Mouse (Mus musculus) thymus, adult 2 months (tissue): Measurements from ENCODE around the gene Gsdme. TPM values are rescaled to one million over a fixed set of nuclear protein-coding genes. Genes with fewer than 3 reads are reported as not detected.

Experiments
- DNase-seq: peaks from one replicate; pipeline ENCODE4 v3.0.0; 2021
- H3K27ac ChIP-seq: fragments of 200-500 bp; 2 replicates; pipeline ENCODE4 v1.5.1; 2012; ENCODE audit warnings: low read length, control low read depth; ENCODE audit not compliant: control insufficient read depth, insufficient read depth
- H3K27me3 ChIP-seq: fragments of 200-500 bp; 2 replicates; pipeline ENCODE4 v1.6.1; 2012; ENCODE audit warnings: mild to moderate bottlenecking, low read length, moderate library complexity, mixed read lengths; ENCODE audit not compliant: control insufficient read depth, insufficient read depth
- H3K36me3 ChIP-seq: fragments of 200-500 bp; 2 replicates; pipeline ENCODE4 v1.6.1; 2012; ENCODE audit warnings: mild to moderate bottlenecking, low read length, moderate library complexity; ENCODE audit not compliant: control insufficient read depth, insufficient read depth
- H3K4me1 ChIP-seq: fragments of 200-500 bp; replicated peaks from 2 replicates; pipeline ENCODE4 v1.6.1; 2012; ENCODE audit warnings: low read length; ENCODE audit not compliant: control insufficient read depth, insufficient read depth
- H3K4me3 ChIP-seq: fragments of 200-500 bp; 2 replicates; pipeline ENCODE4 v1.5.1; 2012; ENCODE audit warnings: mild to moderate bottlenecking, low read length, control low read depth, moderate library complexity; ENCODE audit not compliant: control insufficient read depth, insufficient read depth
- CTCF ChIP-seq: fragments of 200-500 bp; IDR thresholded peaks from 2 replicates; pipeline ENCODE4 v1.5.1; 2012; ENCODE audit warnings: mild to moderate bottlenecking, control low read depth, low read length, moderate library complexity, borderline replicate concordance; ENCODE audit not compliant: control insufficient read depth, poor library complexity, insufficient read depth; ENCODE audit errors: extremely low read depth
- POLR2A ChIP-seq: fragments of 200-500 bp; IDR thresholded peaks from 2 replicates; pipeline ENCODE4 v1.6.1; 2012; ENCODE audit warnings: mild to moderate bottlenecking, low read length, control low read depth, moderate library complexity; ENCODE audit not compliant: control insufficient read depth, poor library complexity, insufficient read depth; ENCODE audit errors: extremely low read depth
- WGBS: fragments of 180-500 bp; shearing (Covaris S2); methylation state at CpG from one replicate; pipeline ENCODE4 v1.1.7; 2018; 5-methylcytosine and 5-hydroxymethylcytosine counted together
- polyA plus RNA-seq: library from polyadenylated mRNA; depleted of rRNA; stranded (reverse); fragments of >200 nt; gene quantifications from 2 replicates; pipeline ENCODE4 v1.2.3, GENCODE M21; 2012

The Gsdme gene
- polyA plus RNA-seq, 1 experiment: 0.59 TPM

GRCm38 (mm10) chr6:50299071-50299470 is 35.4 kb upstream of the Gsdme start:
- Histone ChIP-seq H3K4me1 (no peaks in the 10 kb centered on the region), H3K27ac (no peak overlapping the region), H3K27me3 (no peaks in the 10 kb centered on the region), H3K36me3 (no peaks in the 10 kb centered on the region), H3K4me3 (no peak overlapping the region)
- no peak for DNase-seq
- TF ChIP-seq POLR2A (no peak), CTCF (no peak)
- WGBS: 84% methylated on average over 7 of the region's 7 CpGs

GRCm38 (mm10) chr6:50297671-50298070 is 34.0 kb upstream of the Gsdme start:
- H3K4me3 ChIP-seq: no peak overlapping the region
- WGBS: 97% methylated on average over 9 of the region's 9 CpGs
- H3K4me1 ChIP-seq: no peaks in the 10 kb centered on the region
- H3K36me3 ChIP-seq: no peaks in the 10 kb centered on the region
- no peak for DNase-seq
- no peaks in the 10 kb centered on the region for H3K27me3 ChIP-seq
- TF ChIP-seq POLR2A: no peak
- no peak for TF ChIP-seq CTCF
- no peak overlapping the region for H3K27ac ChIP-seq

GRCm38 (mm10) chr6:50295136-50295535 is 31.5 kb upstream of the Gsdme start:
- WGBS: 78% methylated on average over 10 of the region's 10 CpGs
- Histone ChIP-seq H3K27ac (no peak overlapping the region), H3K4me1 (no peaks in the 10 kb centered on the region), H3K4me3 (no peak overlapping the region), H3K27me3 (no peaks in the 10 kb centered on the region), H3K36me3 (no peaks in the 10 kb centered on the region)
- DNase-seq: no peak
- TF ChIP-seq POLR2A (no peak), CTCF (no peak)

- DNase-seq: peak; percentile 86
- H3K36me3 ChIP-seq: no peaks in the 10 kb centered on the region
Measured at GRCm38 (mm10) chr6:50294128-50294527, 30.5 kb upstream of the Gsdme start.

GRCm38 (mm10) chr6:50291650-50292049 is 28.0 kb upstream of the Gsdme start:
- TF ChIP-seq CTCF (no peak), POLR2A (no peak)

More at GRCm38 (mm10) chr6:50294128-50294527, 30.5 kb upstream of the Gsdme start:
- WGBS: 21% methylated on average over 1 of the region's 1 CpGs
- TF ChIP-seq POLR2A (no peak), CTCF (no peak)
- Histone ChIP-seq H3K27me3 (no peaks in the 10 kb centered on the region), H3K4me3 (no peak overlapping the region), H3K4me1 (no peaks in the 10 kb centered on the region), H3K27ac (no peak overlapping the region)

GRCm38 (mm10) chr6:50286881-50287280 is 23.2 kb upstream of the Gsdme start:
- H3K36me3 ChIP-seq: no peaks in the 10 kb centered on the region
- no peak for DNase-seq
- WGBS: 96% methylated on average over 3 of the region's 3 CpGs
- H3K4me1 ChIP-seq: peaks cover 3% of the 10 kb centered on the region; the same call in 1 of the 2 replicates
- H3K4me3 ChIP-seq: no peak overlapping the region
- no peaks in the 10 kb centered on the region for H3K27me3 ChIP-seq
- no peak for TF ChIP-seq CTCF
- no peak for TF ChIP-seq POLR2A
- H3K27ac ChIP-seq: no peak overlapping the region

More at GRCm38 (mm10) chr6:50291650-50292049, 28.0 kb upstream of the Gsdme start:
- Histone ChIP-seq H3K27me3 (no peaks in the 10 kb centered on the region), H3K27ac (no peak overlapping the region), H3K4me1 (no peaks in the 10 kb centered on the region), H3K36me3 (no peaks in the 10 kb centered on the region), H3K4me3 (no peak overlapping the region)
- WGBS: 20% methylated on average over 4 of the region's 4 CpGs
- no peak for DNase-seq

GRCm38 (mm10) chr6:50279642-50280041 is 16.0 kb upstream of the Gsdme start:
- TF ChIP-seq POLR2A: no peak
- no peak for TF ChIP-seq CTCF
- peaks cover 15% of the 10 kb centered on the region for H3K4me1 ChIP-seq
- no peaks in the 10 kb centered on the region for H3K27me3 ChIP-seq
- H3K36me3 ChIP-seq: no peaks in the 10 kb centered on the region
- no peak for DNase-seq
- no peak overlapping the region for H3K4me3 ChIP-seq
- WGBS: 95% methylated on average over 7 of the region's 7 CpGs
- H3K27ac ChIP-seq: no peak overlapping the region
